Mouse (Mus musculus): ENCODE data around the gene Ccl26. TPM values are rescaled to one million over a fixed set of nuclear protein-coding genes. Genes with fewer than 3 reads are reported as not detected.

The Ccl26 gene
- not detected for polyA plus RNA-seq (2017; shearing (Covaris generic))

GRCm38 (mm10) chr5:135563469-135563868, at the start of gene Ccl26:
Gene Ccl26 (minus strand): TSS chr5:135563569.

DNA sequence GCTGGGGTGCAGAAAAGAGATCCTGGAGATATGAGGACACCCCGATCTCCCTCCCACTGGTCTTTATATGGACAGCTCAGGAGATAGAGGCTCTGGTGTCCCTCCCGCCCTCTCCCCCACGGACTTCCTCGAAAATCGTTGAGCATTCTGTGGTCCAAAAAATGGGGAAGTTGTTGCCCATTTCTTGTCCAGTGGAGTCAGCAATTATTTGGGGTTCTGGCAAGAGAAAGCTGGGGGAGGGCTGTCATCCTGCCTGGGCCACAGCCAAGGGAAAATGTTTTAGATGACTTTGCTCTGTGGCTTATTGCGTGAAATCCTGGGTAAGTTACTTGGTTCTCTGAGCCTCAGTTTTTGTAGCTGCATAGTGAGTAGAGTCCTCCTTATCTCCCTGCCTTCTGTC, 9.6 kb upstream of the Ccl26 start, which contains the start of gene Ccl24:
Ccl24 (minus strand) TSS at position 44 of the 400 bp plus-strand sequence.

GRCm38 (mm10) chr5:135544865-135545797, 18.2 kb downstream of the Ccl26 start, which contains the start of gene Hip1:
Gene Hip1 (minus strand): TSS chr5:135545120.

Other genes with a start within 250 kb of the Ccl26 start
- not detected for gene Fkbp6, start 213.5 kb downstream of the Ccl26 start, polyA plus RNA-seq (2017; shearing (Covaris generic))
- not detected for gene Trim50, start 210.3 kb downstream of the Ccl26 start, polyA plus RNA-seq (2017; shearing (Covaris generic))
- gene Nsun5, start 193.6 kb downstream of the Ccl26 start, polyA plus RNA-seq (2017; shearing (Covaris generic)): 46.9 TPM
- gene Pom121, start 169.0 kb downstream of the Ccl26 start, polyA plus RNA-seq (2017; shearing (Covaris generic)): 38.3 TPM
- gene Hip1, start 18.4 kb downstream of the Ccl26 start, polyA plus RNA-seq (2017; shearing (Covaris generic)): 4.6 TPM
- 0.18 TPM for gene Ccl24, start 9.5 kb upstream of the Ccl26 start, polyA plus RNA-seq (2017; shearing (Covaris generic))
- 31.2 TPM for gene Rhbdd2, start 69.0 kb upstream of the Ccl26 start, polyA plus RNA-seq (2017; shearing (Covaris generic))
- 69.4 TPM for gene Por, start 106.5 kb upstream of the Ccl26 start, polyA plus RNA-seq (2017; shearing (Covaris generic))
- 53.9 TPM for gene Tmem120a, start 180.9 kb upstream of the Ccl26 start, polyA plus RNA-seq (2017; shearing (Covaris generic))
- 0.85 TPM for gene Styxl1, start 214.8 kb upstream of the Ccl26 start, polyA plus RNA-seq (2017; shearing (Covaris generic))
- 491 TPM for gene Mdh2, start 214.9 kb upstream of the Ccl26 start, polyA plus RNA-seq (2017; shearing (Covaris generic))
- gene Srrm3, start 243.3 kb upstream of the Ccl26 start, polyA plus RNA-seq (2017; shearing (Covaris generic)): 0.18 TPM